In genomic region chr4:106700798-106701197, GRCm38 (mm10) we compare ENCODE assay signal across 15 mouse cellular contexts. TPM values are rescaled to one million over a fixed set of nuclear protein-coding genes. Genes with fewer than 3 reads are reported as not detected.
DNase-seq lines count a peak whose midpoint lies in the region; ATAC-seq lines count a peak whose summit lies in the region.
"Had no signal": no experiment of that assay in that cellular context is flagged by ENCODE, and none has a peak within 500 bp of the region (broad histone marks: within the 10 kb centered on the region; RNA-seq: fewer than 3 reads in every experiment).

No protein-coding gene starts in this region.

- no peak overlapping the region for H3K4me2 ChIP-seq in forebrain, embryonic 12.5 days
- 0 out of 2 replicates have a peak overlapping the region, but pooled peaks have one; percentile 8 for H3K4me2 ChIP-seq in limb, embryonic 11.5 days (ENCODE audit: low read depth, severe bottlenecking)
- H3K4me2 ChIP-seq in hindbrain, embryonic 14.5 days (replicated peaks) = peak overlapping the region; percentile 21; the same call in 1 of the 2 replicates
- peak overlapping the region; percentile 27 for H3K4me2 ChIP-seq in midbrain, embryonic 16.5 days (ENCODE audit: low read length)
- H3K4me2 ChIP-seq: heart, embryonic 15.5 days; lung, embryonic 15.5 days had no signal

- peak; percentile 21; the same call in 1 of the 2 replicates for ATAC-seq in forebrain, embryonic 12.5 days (ENCODE audit: low FRiP score)
- ATAC-seq in limb, embryonic 11.5 days (ENCODE audit: insufficient number of reproducible peaks, low FRiP score, low TSS enrichment, low read depth) = no peak
- ATAC-seq in hindbrain, embryonic 14.5 days (ENCODE audit: low FRiP score) = no peak
- ATAC-seq in midbrain, embryonic 16.5 days = peak; percentile 40

- H3K9me3 ChIP-seq in forebrain, embryonic 12.5 days = no peaks in the 10 kb centered on the region
- H3K9me3 ChIP-seq in forebrain, embryonic 10.5 days = no peaks in the 10 kb centered on the region
- H3K9me3 ChIP-seq in limb, embryonic 11.5 days (ENCODE audit: control insufficient read depth, low read length) = no peaks in the 10 kb centered on the region
- H3K9me3 ChIP-seq in limb, embryonic 10.5 days (replicated peaks) = no peaks in the 10 kb centered on the region
- H3K9me3 ChIP-seq in hindbrain, embryonic 14.5 days (ENCODE audit: control insufficient read depth, low read length) = no peaks in the 10 kb centered on the region
- no peaks in the 10 kb centered on the region for H3K9me3 ChIP-seq in midbrain, embryonic 16.5 days (replicated peaks; ENCODE audit: control insufficient read depth, low read length, poor library complexity, severe bottlenecking)
- H3K9me3 ChIP-seq: heart, embryonic 15.5 days; lung, embryonic 15.5 days had no signal

- no peak overlapping the region for H3K4me3 ChIP-seq in forebrain, embryonic 12.5 days (replicated peaks)
- no peak overlapping the region for H3K4me3 ChIP-seq in forebrain, embryonic 10.5 days
- no peak overlapping the region for H3K4me3 ChIP-seq in limb, embryonic 11.5 days (ENCODE audit: low read depth, low read length)
- no peak overlapping the region for H3K4me3 ChIP-seq in limb, embryonic 10.5 days
- H3K4me3 ChIP-seq in hindbrain, embryonic 14.5 days (replicated peaks; ENCODE audit: low read length) = no peak overlapping the region
- H3K4me3 ChIP-seq in midbrain, embryonic 16.5 days (ENCODE audit: low read depth, low read length) = no peak overlapping the region
- H3K4me3 ChIP-seq: gastrocnemius, adult 2 months; heart, embryonic 15.5 days; lung, embryonic 15.5 days had no signal

- 55% methylated on average over 4 of the region's 4 CpGs for WGBS in forebrain, embryonic 12.5 days
- 57% methylated on average over 4 of the region's 4 CpGs for WGBS in forebrain, embryonic 10.5 days
- WGBS in limb, embryonic 11.5 days = 46% methylated on average over 4 of the region's 4 CpGs
- 63% methylated on average over 4 of the region's 4 CpGs for WGBS in limb, embryonic 10.5 days
- WGBS in hindbrain, embryonic 14.5 days = 45% methylated on average over 4 of the region's 4 CpGs
- 30% methylated on average over 4 of the region's 4 CpGs for WGBS in midbrain, embryonic 16.5 days

- intact Hi-C loops in heart, postnatal 14 days (cut with DNase I) = loop anchor here (10.0 kb wide), 1 partner anchor 226 kb away; no protein-coding TSS in a partner anchor

- no peaks in the 10 kb centered on the region for H3K36me3 ChIP-seq in forebrain, embryonic 12.5 days (replicated peaks)
- no peaks in the 10 kb centered on the region for H3K36me3 ChIP-seq in forebrain, embryonic 10.5 days (replicated peaks)
- H3K36me3 ChIP-seq in limb, embryonic 11.5 days (ENCODE audit: control insufficient read depth, insufficient read depth, low read length) = no peaks in the 10 kb centered on the region
- no peaks in the 10 kb centered on the region for H3K36me3 ChIP-seq in limb, embryonic 10.5 days
- no peaks in the 10 kb centered on the region for H3K36me3 ChIP-seq in hindbrain, embryonic 14.5 days (replicated peaks; ENCODE audit: control insufficient read depth, insufficient read depth)
- no peaks in the 10 kb centered on the region for H3K36me3 ChIP-seq in midbrain, embryonic 16.5 days (ENCODE audit: control insufficient read depth, insufficient read depth, low read length)
- H3K36me3 ChIP-seq: heart, embryonic 15.5 days; lung, embryonic 15.5 days had no signal

- peak overlapping the region; percentile 68 for H3K27ac ChIP-seq in forebrain, embryonic 12.5 days
- no peak overlapping the region for H3K27ac ChIP-seq in forebrain, embryonic 10.5 days
- H3K27ac ChIP-seq in limb, embryonic 11.5 days (replicated peaks; ENCODE audit: low read depth, low read length) = no peak overlapping the region
- H3K27ac ChIP-seq in limb, embryonic 10.5 days = no peak overlapping the region
- H3K27ac ChIP-seq in hindbrain, embryonic 14.5 days = peak overlapping the region; percentile 71
- peak overlapping the region; percentile 89 for H3K27ac ChIP-seq in midbrain, embryonic 16.5 days (ENCODE audit: low read length)
- H3K27ac ChIP-seq: gastrocnemius, adult 2 months; heart, embryonic 15.5 days; lung, embryonic 15.5 days had no signal

- DNase-seq in forebrain, embryonic 10.5 days (ENCODE audit: extremely low spot score, low spot score) = no peak
- DNase-seq in limb, embryonic 11.5 days (ENCODE audit: low spot score) = peak; percentile 29
- DNase-seq in limb, embryonic 10.5 days (ENCODE audit: low spot score) = no peak
- peak; percentile 46 for DNase-seq in hindbrain, embryonic 14.5 days (ENCODE audit: low spot score)
- no peak for DNase-seq in gastrocnemius, postnatal 10 days
- no peak for DNase-seq in heart, postnatal 14 days
- DNase-seq: kidney, adult 9 months; thymus, postnatal 14 days had no signal

- H3K9ac ChIP-seq in forebrain, embryonic 12.5 days = no peak overlapping the region
- H3K9ac ChIP-seq in limb, embryonic 11.5 days (ENCODE audit: low read length) = no peak overlapping the region
- no peak overlapping the region; the same call in 1 of the 2 replicates for H3K9ac ChIP-seq in hindbrain, embryonic 14.5 days
- no peak overlapping the region for H3K9ac ChIP-seq in midbrain, embryonic 16.5 days (ENCODE audit: low read depth, low read length)
- H3K9ac ChIP-seq: heart, embryonic 15.5 days; lung, embryonic 15.5 days had no signal

- H3K4me1 ChIP-seq in forebrain, embryonic 12.5 days = peaks cover 29% of the 10 kb centered on the region
- H3K4me1 ChIP-seq in forebrain, embryonic 10.5 days = peaks cover 40% of the 10 kb centered on the region
- peaks cover 7% of the 10 kb centered on the region for H3K4me1 ChIP-seq in limb, embryonic 11.5 days (ENCODE audit: control insufficient read depth, insufficient read depth, low read length)
- H3K4me1 ChIP-seq in limb, embryonic 10.5 days = peaks cover 20% of the 10 kb centered on the region
- H3K4me1 ChIP-seq in hindbrain, embryonic 14.5 days (replicated peaks; ENCODE audit: control insufficient read depth, insufficient read depth, low read length) = peaks cover 27% of the 10 kb centered on the region
- H3K4me1 ChIP-seq in midbrain, embryonic 16.5 days (ENCODE audit: control insufficient read depth, insufficient read depth, low read length) = peaks cover 32% of the 10 kb centered on the region
- H3K4me1 ChIP-seq: heart, embryonic 15.5 days had no signal

- peaks cover 6% of the 10 kb centered on the region; the same call in 1 of the 2 replicates for H3K27me3 ChIP-seq in forebrain, embryonic 12.5 days
- H3K27me3 ChIP-seq in forebrain, embryonic 10.5 days (ENCODE audit: poor library complexity, severe bottlenecking) = peaks cover 13% of the 10 kb centered on the region
- H3K27me3 ChIP-seq in limb, embryonic 11.5 days (ENCODE audit: control insufficient read depth, insufficient read depth, low read length) = no peaks in the 10 kb centered on the region
- peaks cover 25% of the 10 kb centered on the region for H3K27me3 ChIP-seq in limb, embryonic 10.5 days (ENCODE audit: low read depth, poor library complexity, severe bottlenecking)
- no peaks in the 10 kb centered on the region for H3K27me3 ChIP-seq in hindbrain, embryonic 14.5 days (ENCODE audit: control insufficient read depth, insufficient read depth, low read length)
- no peaks in the 10 kb centered on the region for H3K27me3 ChIP-seq in midbrain, embryonic 16.5 days (ENCODE audit: control insufficient read depth, insufficient read depth, low read depth, low read length)
- H3K27me3 ChIP-seq: lung, embryonic 15.5 days had no signal

RNA-seq across cellular contexts. Expression of gene Ttc4, which starts 22.1 kb away (rescaled TPM):
- polyA plus RNA-seq in forebrain, embryonic 12.5 days (2016; fragmentation: Nextera tagmentation; extraction: Ambion mirVana) = 96.2 and 98.8 TPM in 2 replicates
- polyA plus RNA-seq in forebrain, embryonic 10.5 days (2016; fragmentation: Nextera tagmentation; extraction: Ambion mirVana) = 105 and 114 TPM in 2 replicates
- 101 and 111 TPM in 2 replicates for polyA plus RNA-seq in limb, embryonic 11.5 days (2014; fragmentation: Nextera tagmentation; extraction: Ambion mirVana)
- polyA plus RNA-seq in limb, embryonic 10.5 days (2016; fragmentation: Nextera tagmentation; extraction: Ambion mirVana) = 110 and 132 TPM in 2 replicates
- polyA plus RNA-seq in hindbrain, embryonic 14.5 days (2014; fragmentation: Nextera tagmentation; extraction: Ambion mirVana) = 109 and 131 TPM in 2 replicates
- polyA plus RNA-seq in midbrain, embryonic 16.5 days (2015; fragmentation: Nextera tagmentation; extraction: Ambion mirVana) = 159 and 163 TPM in 2 replicates
- total RNA-seq in gastrocnemius, postnatal 10 days (2021) = 10 to 100 TPM; 22.1 to 26.7 TPM
- 10 to 100 TPM; 18.7 to 19.7 TPM for total RNA-seq in heart, postnatal 14 days (2021)

RNA-seq across cellular contexts. Expression of gene Mroh7, which starts 29.9 kb away (rescaled TPM):
- polyA plus RNA-seq in forebrain, embryonic 12.5 days (2016; fragmentation: Nextera tagmentation; extraction: Ambion mirVana) = 0.14 and 0.28 TPM in 2 replicates
- 0.06 and 0.12 TPM in 2 replicates for polyA plus RNA-seq in forebrain, embryonic 10.5 days (2016; fragmentation: Nextera tagmentation; extraction: Ambion mirVana)
- polyA plus RNA-seq in limb, embryonic 11.5 days (2014; fragmentation: Nextera tagmentation; extraction: Ambion mirVana) = 0.30 TPM in 1 of 2 replicates, not detected in the other
- 0.04 and 0.05 TPM in 2 replicates for polyA plus RNA-seq in limb, embryonic 10.5 days (2016; fragmentation: Nextera tagmentation; extraction: Ambion mirVana)
- 0.83 and 1.1 TPM in 2 replicates for polyA plus RNA-seq in hindbrain, embryonic 14.5 days (2014; fragmentation: Nextera tagmentation; extraction: Ambion mirVana)
- 0.38 and 1.6 TPM in 2 replicates for polyA plus RNA-seq in midbrain, embryonic 16.5 days (2015; fragmentation: Nextera tagmentation; extraction: Ambion mirVana)
- under 1 TPM; 0.16 to 0.47 TPM for total RNA-seq in gastrocnemius, postnatal 10 days (2021)
- total RNA-seq in heart, postnatal 14 days (2021) = under 1 TPM in 1 of 2 experiments, not detected in 1; 0.17 TPM
- total RNA-seq: monocyte, adult 5-6 weeks had no signal

RNA-seq across cellular contexts. Expression of gene Fam151a, which starts 32.9 kb away (rescaled TPM):
- not detected in 2 replicates for polyA plus RNA-seq in forebrain, embryonic 12.5 days (2016; fragmentation: Nextera tagmentation; extraction: Ambion mirVana)
- polyA plus RNA-seq in forebrain, embryonic 10.5 days (2016; fragmentation: Nextera tagmentation; extraction: Ambion mirVana) = 0.09 TPM in 1 of 2 replicates, not detected in the other
- polyA plus RNA-seq in limb, embryonic 11.5 days (2014; fragmentation: Nextera tagmentation; extraction: Ambion mirVana) = 0.27 TPM in 1 of 2 replicates, not detected in the other
- polyA plus RNA-seq in limb, embryonic 10.5 days (2016; fragmentation: Nextera tagmentation; extraction: Ambion mirVana) = 0.09 and 0.13 TPM in 2 replicates
- not detected in 2 replicates for polyA plus RNA-seq in hindbrain, embryonic 14.5 days (2014; fragmentation: Nextera tagmentation; extraction: Ambion mirVana)
- not detected in 2 replicates for polyA plus RNA-seq in midbrain, embryonic 16.5 days (2015; fragmentation: Nextera tagmentation; extraction: Ambion mirVana)
- not detected for total RNA-seq in gastrocnemius, postnatal 10 days (2021)
- under 1 TPM; 0.50 to 0.51 TPM for total RNA-seq in heart, postnatal 14 days (2021)
- total RNA-seq: gastrocnemius, adult 2 months; left cerebral cortex, postnatal 36 days; monocyte, adult 5-6 weeks had no signal

RNA-seq across cellular contexts. Expression of gene Pars2, which starts 49.9 kb away (rescaled TPM):
- 11.2 and 15.9 TPM in 2 replicates for polyA plus RNA-seq in forebrain, embryonic 12.5 days (2016; fragmentation: Nextera tagmentation; extraction: Ambion mirVana)
- 14.9 and 19.7 TPM in 2 replicates for polyA plus RNA-seq in forebrain, embryonic 10.5 days (2016; fragmentation: Nextera tagmentation; extraction: Ambion mirVana)
- 14.3 and 17.1 TPM in 2 replicates for polyA plus RNA-seq in limb, embryonic 11.5 days (2014; fragmentation: Nextera tagmentation; extraction: Ambion mirVana)
- polyA plus RNA-seq in limb, embryonic 10.5 days (2016; fragmentation: Nextera tagmentation; extraction: Ambion mirVana) = 18.8 and 20.2 TPM in 2 replicates
- polyA plus RNA-seq in hindbrain, embryonic 14.5 days (2014; fragmentation: Nextera tagmentation; extraction: Ambion mirVana) = 10.1 and 11.0 TPM in 2 replicates
- polyA plus RNA-seq in midbrain, embryonic 16.5 days (2015; fragmentation: Nextera tagmentation; extraction: Ambion mirVana) = 8.9 and 9.9 TPM in 2 replicates
- 1 to 10 TPM; 3.9 to 4.5 TPM for total RNA-seq in gastrocnemius, postnatal 10 days (2021)
- 1 to 10 TPM; 4.7 to 5.2 TPM for total RNA-seq in heart, postnatal 14 days (2021)

Comparison
In these comparisons a context has a peak if more than half of its experiments do, and no peak if none do; other contexts are left out.
1. H3K27ac ChIP-seq: peak in forebrain, embryonic 12.5 days (single experiment), hindbrain, embryonic 14.5 days (single experiment) and midbrain, embryonic 16.5 days (single experiment); none in forebrain, embryonic 10.5 days (single experiment), limb, embryonic 11.5 days (single experiment) and limb, embryonic 10.5 days (single experiment).
2. DNase-seq: peak in limb, embryonic 11.5 days (single experiment) and hindbrain, embryonic 14.5 days (single experiment); none in forebrain, embryonic 10.5 days (single experiment), limb, embryonic 10.5 days (single experiment), gastrocnemius, postnatal 10 days (single experiment) and heart, postnatal 14 days (0 of 2).
3. ATAC-seq: peak in forebrain, embryonic 12.5 days (single experiment) and midbrain, embryonic 16.5 days (single experiment); none in limb, embryonic 11.5 days (single experiment) and hindbrain, embryonic 14.5 days (single experiment).